Mouse (Mus musculus) thymus, postnatal 4 days (tissue): ENCODE results near the gene Dcdc2b.

Source experiments
- DNase-seq: peaks from one replicate; pipeline ENCODE4 v3.0.0; 2021

Dcdc2b gene

DNA sequence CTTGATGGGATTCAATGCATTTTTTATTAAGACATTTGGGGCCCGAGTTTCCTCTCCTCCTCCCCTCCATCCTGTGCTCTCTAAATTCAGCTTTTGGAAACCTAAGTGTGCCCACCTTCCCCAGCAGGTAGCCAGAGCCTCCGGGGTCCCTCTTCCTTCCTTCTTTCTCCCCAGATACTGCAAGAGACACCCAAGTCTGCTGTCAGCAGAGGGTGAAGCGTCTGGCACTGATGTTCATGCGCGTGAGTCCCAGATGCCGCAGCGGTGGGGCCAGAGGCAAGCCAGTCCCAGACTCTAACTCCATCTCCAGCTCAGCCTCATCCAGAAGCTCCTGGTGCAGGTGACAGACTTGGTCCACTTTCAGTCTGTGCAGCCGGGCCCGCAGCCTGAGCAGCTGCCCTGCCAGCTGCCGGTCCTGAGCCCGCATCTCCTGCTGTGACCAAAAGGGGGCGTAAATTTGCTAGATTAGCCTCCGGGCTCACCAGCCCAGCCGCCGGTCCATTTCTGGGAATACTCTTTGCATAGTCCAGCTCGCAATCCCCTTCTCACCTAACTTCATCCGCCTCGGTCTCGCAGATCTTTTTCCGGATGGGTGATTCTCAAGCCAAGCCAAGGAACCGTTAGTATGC, 37.1 kb downstream of the Dcdc2b start:
- DNase-seq: peak; percentile 86

DNA sequence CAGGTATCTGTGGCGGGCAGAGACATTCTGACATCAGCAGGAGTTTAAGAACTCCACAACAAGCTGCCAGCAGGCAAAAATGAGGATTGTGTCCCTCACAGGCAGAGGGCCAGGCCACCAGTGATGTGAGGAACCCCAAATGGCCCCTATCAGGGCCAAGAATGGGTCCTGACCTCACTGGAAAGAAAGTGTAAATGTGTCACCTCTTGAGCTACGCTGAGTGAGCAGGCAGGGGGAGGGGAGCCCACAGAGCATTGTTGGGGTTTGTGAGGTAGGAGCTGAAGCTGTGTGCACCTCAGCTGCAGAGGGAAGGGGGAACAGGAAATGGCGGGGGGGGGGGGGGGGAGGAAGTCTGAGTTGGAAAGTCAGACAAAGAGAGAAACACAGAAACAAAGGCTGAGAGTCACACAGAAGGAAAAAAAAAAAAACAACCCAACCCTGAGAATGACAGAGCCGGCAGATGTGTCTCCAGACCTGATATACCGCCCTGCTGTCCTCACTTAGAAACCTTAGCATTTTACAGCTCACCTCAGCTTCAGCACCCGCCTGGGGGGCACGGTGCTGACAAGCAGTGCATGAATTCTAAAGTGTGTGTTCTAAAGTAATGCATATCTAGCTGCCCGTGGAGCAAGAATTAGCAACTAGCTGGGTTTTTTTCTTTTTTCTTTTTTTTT, 38.7 kb downstream of the Dcdc2b start:
- peak; percentile 91 for DNase-seq

DNA sequence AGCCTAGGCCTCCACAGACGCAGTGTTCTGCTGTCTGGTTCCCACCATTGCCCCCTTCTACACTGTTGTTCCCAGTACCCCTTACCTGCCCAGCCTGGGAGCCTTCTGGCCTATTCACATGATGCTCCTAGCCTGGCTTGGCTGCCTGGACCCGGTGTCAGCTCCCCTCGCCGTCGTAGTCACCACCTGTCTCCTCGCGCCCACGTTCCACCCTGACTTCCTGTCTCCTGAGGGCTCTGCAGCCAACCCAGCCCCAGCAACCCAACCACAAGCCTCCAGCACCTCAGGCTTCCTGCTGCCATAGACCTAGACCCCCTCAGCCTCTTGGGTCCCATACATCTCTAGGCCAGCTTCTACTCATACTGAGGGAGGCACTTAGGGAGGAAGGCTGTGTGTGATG, 40.6 kb downstream of the Dcdc2b start, which contains the start of gene Lck:
Gene Lck (minus strand): TSS at position 212 of the 400 bp plus-strand sequence.
- DNase-seq: peak; percentile 87

DNA sequence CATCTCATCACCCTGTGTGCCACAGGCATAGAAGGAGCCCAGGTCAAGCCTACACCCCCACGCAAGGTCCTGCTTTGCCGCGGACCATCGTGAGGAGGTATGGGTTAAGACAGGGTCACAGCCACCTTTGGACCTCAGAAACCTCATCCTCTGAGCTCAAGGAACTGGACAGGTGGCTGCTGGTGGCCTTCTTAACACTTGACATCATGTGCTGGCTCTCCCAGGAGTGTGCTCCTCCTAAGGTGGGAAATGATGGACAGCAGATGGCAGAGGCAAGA, 41.0 kb downstream of the Dcdc2b start:
- DNase-seq: no peak

DNA sequence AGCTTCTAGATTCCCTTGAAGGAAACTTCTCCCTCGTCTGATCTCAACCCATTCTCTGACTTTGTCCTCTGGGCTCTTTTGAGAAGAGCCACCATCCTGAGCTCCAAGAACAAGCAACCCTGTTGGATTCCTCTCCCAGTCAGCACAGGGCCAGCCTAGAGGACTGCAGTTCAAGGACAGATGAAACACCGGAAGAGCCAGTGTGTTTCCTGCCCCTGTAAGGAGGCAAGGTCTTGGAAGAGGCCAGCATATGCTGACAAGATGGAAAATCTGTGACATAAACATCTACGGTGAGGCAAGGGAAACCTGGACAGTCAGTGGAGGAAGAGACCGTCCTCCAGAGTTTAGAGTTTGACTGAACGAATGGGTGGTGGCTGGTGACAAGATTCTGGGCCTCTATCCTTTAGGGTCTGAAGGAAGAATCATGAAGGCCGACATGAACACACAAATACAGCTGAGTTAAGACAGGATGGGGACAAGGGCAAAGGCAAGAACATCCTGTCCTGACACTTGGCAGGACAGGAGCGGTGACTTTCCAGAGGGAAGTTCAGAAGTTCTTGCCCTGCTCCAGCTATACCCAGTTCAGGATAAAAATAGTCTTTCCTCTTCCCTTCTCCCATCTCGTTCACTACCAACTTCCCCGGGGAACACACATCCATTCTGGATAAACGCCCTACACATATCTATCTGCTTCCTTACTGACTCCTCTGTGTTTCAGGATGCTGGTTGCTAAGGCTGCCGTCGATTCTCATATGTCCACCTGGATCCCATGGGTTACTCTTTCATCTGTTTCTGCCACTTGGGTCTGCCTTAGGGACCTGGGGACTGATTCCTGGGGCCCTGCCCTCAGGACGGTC, 41.6 kb downstream of the Dcdc2b start:
- no peak for DNase-seq

DNA sequence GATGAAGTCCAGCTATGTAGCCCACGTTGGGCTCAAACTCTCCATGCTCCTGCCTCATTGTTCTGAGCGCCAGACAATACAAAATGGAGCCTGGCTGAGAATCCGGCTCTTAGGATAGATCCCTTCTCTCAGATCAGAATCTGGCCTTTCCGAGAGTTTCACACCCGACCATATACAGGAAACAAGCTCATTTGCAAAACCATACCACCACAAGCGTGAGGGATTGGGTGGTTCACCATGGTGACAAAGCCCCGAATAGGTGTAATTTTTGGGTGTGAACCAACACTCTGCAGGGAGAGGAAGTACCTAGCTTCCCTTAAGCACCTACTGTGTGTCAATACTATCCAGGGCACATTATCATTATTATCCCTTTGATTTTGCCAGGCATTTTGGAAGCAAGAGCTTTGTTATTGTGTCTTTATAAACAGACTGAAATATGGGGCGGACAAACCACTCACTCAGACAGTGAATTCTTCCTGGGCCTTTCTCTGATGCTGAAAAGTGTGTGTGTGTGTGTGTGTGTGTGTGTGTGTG, 42.4 kb downstream of the Dcdc2b start:
- no peak for DNase-seq

DNA sequence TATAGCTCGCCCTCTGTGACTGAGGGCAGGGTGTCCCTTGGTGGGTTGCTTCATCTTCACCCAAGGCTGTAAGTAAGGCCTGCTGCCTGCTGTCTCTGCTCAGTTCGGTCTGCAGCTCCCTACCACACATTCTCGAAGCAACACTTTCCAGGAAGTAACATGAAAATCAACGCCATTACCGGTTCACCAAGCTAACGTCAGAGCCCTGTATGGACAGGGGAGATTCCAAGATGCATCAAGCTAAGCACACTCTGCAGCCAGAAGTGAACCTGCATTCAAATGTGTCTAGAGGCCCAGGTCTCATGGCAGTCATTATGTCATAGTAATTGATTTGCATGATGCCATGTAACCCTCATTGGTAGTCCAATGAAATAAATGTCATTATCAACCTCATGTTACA, 44.0 kb downstream of the Dcdc2b start:
- DNase-seq: no peak

DNA sequence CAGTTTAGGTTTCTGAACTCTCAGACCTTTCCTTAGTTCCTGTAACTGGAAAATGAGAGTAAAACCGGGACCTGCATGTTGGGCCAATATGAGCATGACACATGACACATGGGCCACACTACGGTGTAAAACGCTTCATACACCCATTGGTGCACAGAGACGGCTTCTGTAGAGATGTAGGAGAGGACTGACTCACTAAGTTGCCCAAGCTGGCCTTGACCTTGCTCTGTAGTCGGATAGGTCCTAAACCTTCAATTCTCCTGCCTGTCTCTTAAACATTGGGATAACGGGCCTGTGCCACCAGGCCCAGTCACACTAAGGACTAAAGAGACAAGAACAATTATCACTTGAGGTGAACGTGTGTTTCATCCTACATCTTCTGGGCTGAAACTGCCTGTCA, 45.7 kb downstream of the Dcdc2b start:
- DNase-seq: no peak

DNA sequence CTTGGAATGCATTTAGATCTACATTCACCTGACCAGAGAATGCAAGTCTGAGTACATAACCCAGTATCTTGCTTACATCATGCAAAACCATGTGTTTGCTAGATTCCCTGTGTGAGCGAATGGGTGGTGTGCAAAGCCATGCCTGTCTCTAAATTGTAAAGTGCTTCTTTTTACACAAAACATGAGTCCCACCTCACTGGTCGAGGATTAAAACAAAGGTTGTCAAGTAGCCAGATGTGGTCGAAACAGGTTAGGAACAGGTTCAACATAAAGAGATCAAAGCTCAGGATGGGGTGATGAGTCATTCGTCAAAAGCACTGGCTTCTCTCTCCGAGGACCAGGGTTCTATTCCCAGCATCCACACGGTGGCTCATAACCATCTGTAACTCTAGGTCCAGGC, 48.9 kb downstream of the Dcdc2b start:
- DNase-seq: no peak

DNA sequence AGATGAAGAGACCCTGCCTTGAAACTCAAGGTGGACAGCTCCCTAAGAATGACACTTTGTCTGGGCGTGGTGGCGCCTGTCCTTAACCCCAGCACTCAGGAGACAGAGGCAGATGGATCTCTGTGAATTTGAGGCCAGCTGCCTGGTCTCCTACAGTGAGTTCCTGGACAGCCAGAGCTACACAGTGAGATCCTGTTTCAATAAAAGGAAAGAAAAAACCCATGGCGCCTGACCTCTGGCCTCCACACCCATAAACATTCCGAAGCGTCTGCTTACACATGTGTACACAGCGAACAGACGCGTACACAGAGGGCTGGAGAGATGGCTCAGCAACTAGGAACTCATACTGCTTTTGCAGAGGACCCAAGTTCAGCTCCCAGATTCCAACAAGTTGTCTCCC, 50.3 kb downstream of the Dcdc2b start:
- DNase-seq: no peak

DNA sequence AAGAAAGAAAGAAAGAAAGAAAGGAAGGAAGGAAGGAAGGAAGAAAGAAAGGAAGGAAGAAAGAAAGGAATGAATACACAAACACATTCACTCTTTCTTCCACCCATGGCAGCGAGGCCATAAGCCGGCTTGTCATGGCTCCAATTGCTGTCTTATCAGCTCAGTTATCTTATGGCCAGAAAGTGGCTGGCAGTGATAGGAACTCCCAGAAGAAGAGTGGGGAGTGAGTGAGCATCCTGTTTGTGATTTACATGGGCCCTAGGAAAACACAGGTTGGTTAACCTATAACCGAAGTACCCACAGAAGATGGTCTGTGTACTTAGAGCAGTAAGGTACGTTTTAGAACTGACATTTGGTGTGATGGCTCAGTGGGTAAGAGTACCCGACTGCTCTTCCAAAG, 52.9 kb downstream of the Dcdc2b start:
- no peak for DNase-seq
